Mouse (Mus musculus): Measurements from ENCODE around the gene Hist1h1a. TPM values are rescaled to one million over a fixed set of nuclear protein-coding genes. Genes with fewer than 3 reads are reported as not detected.
"Not testable (repeated sequence)": the region's sequence is repeated elsewhere in the genome, so short reads cannot be mapped to it uniquely, and the experiment has no call there.

Gene Hist1h1a
- polyA plus RNA-seq, 1 experiment, result 0.77 TPM

- TF ChIP-seq POLR2A (IDR thresholded peaks at IDR 0.05; ENCODE audit: extremely low read depth, insufficient read depth, low read length) (no peak), CTCF (IDR thresholded peaks at IDR 0.05; ENCODE audit: extremely low read depth, insufficient read depth, low read length) (no peak)
Observed at GRCm38 (mm10) chr13:23749563-23750121, 13.8 kb upstream of the Hist1h1a start.

GRCm38 (mm10) chr13:23750839-23751477 lies 12.5 kb upstream of the Hist1h1a start, which contains the start of gene Hist1h2ab:
Gene Hist1h2ab (plus strand): TSS chr13:23751126.
- Histone ChIP-seq H3K27ac (ENCODE audit: insufficient read depth, low read length) (peak within 1 kb of the TSS; percentile 98), H3K4me3 (ENCODE audit: insufficient read depth, low read length) (peak within 1 kb of the TSS; percentile 40)
- not testable (repeated sequence) for H3K4me1 ChIP-seq (ENCODE audit: control insufficient read depth, insufficient read depth, low read length)
- peak; percentile 64; the same call in 1 of the 2 replicates for TF ChIP-seq POLR2A (IDR thresholded peaks at IDR 0.05; ENCODE audit: extremely low read depth, insufficient read depth, low read length)

More at GRCm38 (mm10) chr13:23749563-23750121, 13.8 kb upstream of the Hist1h1a start:
- H3K4me1 ChIP-seq (ENCODE audit: control insufficient read depth, insufficient read depth, low read length), result no peaks in the 10 kb centered on the region
- H3K27ac ChIP-seq (ENCODE audit: insufficient read depth, low read length), result no peak overlapping the region
- no peak overlapping the region for H3K4me3 ChIP-seq (ENCODE audit: insufficient read depth, low read length)

GRCm38 (mm10) chr13:23751478-23751956 lies 11.9 kb upstream of the Hist1h1a start:
- TF ChIP-seq POLR2A (IDR thresholded peaks at IDR 0.05; ENCODE audit: extremely low read depth, insufficient read depth, low read length) (no peak), CTCF (IDR thresholded peaks at IDR 0.05; ENCODE audit: extremely low read depth, insufficient read depth, low read length) (no peak)
- Histone ChIP-seq H3K4me3 (ENCODE audit: insufficient read depth, low read length) (peak overlapping the region; percentile 40), H3K27ac (ENCODE audit: insufficient read depth, low read length) (peak overlapping the region; percentile 82), H3K4me1 (ENCODE audit: control insufficient read depth, insufficient read depth, low read length) (no peaks in the 10 kb centered on the region)

DNA sequence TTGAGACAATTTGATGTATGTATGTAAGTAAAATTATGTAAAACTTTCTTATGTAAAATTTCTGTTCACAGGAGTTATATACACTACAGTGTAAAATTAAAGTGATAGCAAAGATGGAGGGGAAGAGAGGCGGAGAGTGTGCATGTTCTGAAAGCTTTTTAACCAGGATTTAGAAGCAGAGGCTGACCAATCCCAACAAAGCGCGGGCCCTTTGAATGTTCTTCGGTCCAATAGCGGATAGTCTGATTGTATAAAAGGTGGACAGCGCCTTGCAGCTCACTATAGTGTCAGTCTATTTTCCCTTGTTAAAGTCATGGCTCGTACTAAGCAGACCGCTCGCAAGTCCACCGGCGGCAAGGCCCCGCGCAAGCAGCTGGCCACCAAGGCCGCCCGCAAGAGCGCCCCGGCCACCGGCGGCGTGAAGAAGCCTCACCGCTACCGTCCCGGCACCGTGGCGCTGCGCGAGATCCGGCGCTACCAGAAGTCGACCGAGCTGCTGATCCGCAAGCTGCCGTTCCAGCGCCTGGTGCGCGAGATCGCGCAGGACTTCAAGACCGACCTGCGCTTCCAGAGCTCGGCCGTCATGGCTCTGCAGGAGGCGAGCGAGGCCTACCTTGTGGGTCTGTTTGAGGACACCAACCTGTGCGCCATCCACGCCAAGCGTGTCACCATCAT lies 11.3 kb upstream of the Hist1h1a start, which contains the start of gene Hist1h3b:
TSS of gene Hist1h3b (plus strand) at position 201 of the 675 bp plus-strand sequence.
- Histone ChIP-seq H3K4me3 (ENCODE audit: insufficient read depth, low read length) (peak within 1 kb of the TSS; percentile 40), H3K27ac (ENCODE audit: insufficient read depth, low read length) (peak within 1 kb of the TSS; percentile 98)
- not testable (repeated sequence) for H3K4me1 ChIP-seq (ENCODE audit: control insufficient read depth, insufficient read depth, low read length)

GRCm38 (mm10) chr13:23752742-23753172 lies 10.7 kb upstream of the Hist1h1a start:
- H3K4me3 ChIP-seq (ENCODE audit: insufficient read depth, low read length), result no peak overlapping the region
- no peaks in the 10 kb centered on the region for H3K4me1 ChIP-seq (ENCODE audit: control insufficient read depth, insufficient read depth, low read length)
- TF ChIP-seq POLR2A (IDR thresholded peaks at IDR 0.05; ENCODE audit: extremely low read depth, insufficient read depth, low read length) (no peak), CTCF (IDR thresholded peaks at IDR 0.05; ENCODE audit: extremely low read depth, insufficient read depth, low read length) (no peak)
- no peak overlapping the region for H3K27ac ChIP-seq (ENCODE audit: insufficient read depth, low read length)

DNA sequence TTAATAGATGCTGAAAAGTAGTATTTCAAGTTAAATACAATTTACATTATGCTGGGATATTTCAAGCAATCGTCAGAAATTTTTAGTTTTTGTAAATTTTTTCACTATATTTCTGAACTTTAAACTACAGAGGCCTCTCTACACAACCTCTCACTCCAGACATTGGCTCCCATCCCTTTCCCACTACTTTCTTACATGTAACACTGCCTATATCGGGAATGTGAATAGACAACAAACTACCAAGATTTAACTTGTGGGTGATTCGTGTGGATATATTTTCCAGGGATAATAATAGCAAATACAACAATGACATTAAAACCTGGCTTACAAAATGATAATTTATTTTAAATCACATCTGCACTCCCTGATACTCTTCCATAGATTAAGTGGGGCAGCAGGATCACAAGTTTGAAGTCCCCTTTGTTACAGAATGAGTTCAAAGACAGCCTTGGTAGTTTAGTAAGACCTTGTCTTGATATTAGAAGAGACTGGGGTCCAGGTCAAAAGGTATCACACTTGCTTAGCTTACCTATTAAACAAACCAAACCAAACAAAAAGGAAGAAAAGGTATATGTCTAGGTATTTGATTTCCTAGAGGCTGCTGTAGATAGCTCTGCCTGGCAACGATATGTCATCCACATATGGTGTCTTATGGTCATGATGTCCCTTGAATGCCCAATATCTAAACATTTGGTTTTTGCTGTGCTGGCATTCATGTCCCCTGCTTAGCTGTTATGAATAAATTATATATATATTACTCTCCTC lies 10.0 kb upstream of the Hist1h1a start:
- no peak overlapping the region for H3K4me3 ChIP-seq (ENCODE audit: insufficient read depth, low read length)

DNA sequence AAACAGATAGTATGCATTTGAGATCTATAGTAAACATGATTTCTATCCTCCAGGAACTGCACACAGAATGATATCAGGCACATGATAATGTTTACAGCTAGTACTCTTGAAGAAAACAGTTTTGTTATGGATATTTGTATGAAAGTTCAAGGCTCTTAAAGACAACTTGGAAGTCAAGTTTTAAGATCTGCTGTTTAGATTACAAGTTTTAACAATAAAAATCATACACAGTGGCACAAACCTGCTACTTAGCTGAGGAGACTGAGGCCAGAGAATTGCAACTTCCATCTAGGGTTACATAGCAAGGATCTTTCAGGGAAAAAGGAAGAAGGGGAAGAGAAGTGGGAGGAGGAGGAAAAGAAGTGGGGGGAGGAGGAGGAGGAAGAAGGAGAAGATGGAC lies 8.5 kb upstream of the Hist1h1a start:
- H3K4me3 ChIP-seq (ENCODE audit: insufficient read depth, low read length), result no peak overlapping the region
- TF ChIP-seq POLR2A (IDR thresholded peaks at IDR 0.05; ENCODE audit: extremely low read depth, insufficient read depth, low read length) (no peak), CTCF (IDR thresholded peaks at IDR 0.05; ENCODE audit: extremely low read depth, insufficient read depth, low read length) (no peak)
- H3K27ac ChIP-seq (ENCODE audit: insufficient read depth, low read length), result no peak overlapping the region
- H3K4me1 ChIP-seq (ENCODE audit: control insufficient read depth, insufficient read depth, low read length), result no peaks in the 10 kb centered on the region

More for the DNA sequence above, 10.0 kb upstream of the Hist1h1a start:
- Histone ChIP-seq H3K27ac (ENCODE audit: insufficient read depth, low read length) (no peak overlapping the region), H3K4me1 (ENCODE audit: control insufficient read depth, insufficient read depth, low read length) (no peaks in the 10 kb centered on the region)
- TF ChIP-seq CTCF (IDR thresholded peaks at IDR 0.05; ENCODE audit: extremely low read depth, insufficient read depth, low read length) (no peak), POLR2A (IDR thresholded peaks at IDR 0.05; ENCODE audit: extremely low read depth, insufficient read depth, low read length) (no peak)

- Histone ChIP-seq H3K4me1 (ENCODE audit: control insufficient read depth, insufficient read depth, low read length) (no peaks in the 10 kb centered on the region), H3K4me3 (ENCODE audit: insufficient read depth, low read length) (peak within 1 kb of the TSS; percentile 51), H3K27ac (ENCODE audit: insufficient read depth, low read length) (peak within 1 kb of the TSS; percentile 32)
- TF ChIP-seq POLR2A (IDR thresholded peaks at IDR 0.05; ENCODE audit: extremely low read depth, insufficient read depth, low read length) (peak; percentile 93), CTCF (IDR thresholded peaks at IDR 0.05; ENCODE audit: extremely low read depth, insufficient read depth, low read length) (no peak)
Observed at GRCm38 (mm10) chr13:23756790-23757189, 6.7 kb upstream of the Hist1h1a start, which contains the start of gene Hist1h4b. Gene Hist1h4b (plus strand): TSS chr13:23757013.

DNA sequence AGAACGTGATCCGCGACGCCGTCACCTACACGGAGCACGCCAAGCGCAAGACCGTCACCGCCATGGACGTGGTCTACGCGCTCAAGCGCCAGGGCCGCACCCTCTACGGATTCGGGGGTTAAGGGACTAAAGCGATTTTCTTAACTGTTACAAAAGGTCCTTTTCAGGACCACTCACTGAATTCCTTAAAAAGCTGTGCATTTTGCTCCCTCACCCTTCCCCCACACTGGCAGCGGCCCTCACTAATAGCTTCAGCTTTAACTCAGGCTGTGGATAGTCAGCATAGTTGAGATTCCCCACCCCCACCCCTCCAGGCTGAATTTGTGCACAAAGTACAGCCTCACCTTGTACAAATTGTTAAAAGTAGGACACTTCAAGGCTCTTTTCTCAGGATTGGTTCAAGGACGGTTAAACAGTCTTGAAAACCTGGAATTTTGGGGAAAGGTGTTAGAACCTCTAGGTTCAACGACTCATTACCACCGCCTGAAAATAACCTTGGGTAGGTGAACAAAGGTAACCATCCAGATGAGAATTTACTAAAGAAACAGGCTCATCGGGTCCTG lies 6.2 kb upstream of the Hist1h1a start:
- peak overlapping the region; percentile 51 for H3K4me3 ChIP-seq (ENCODE audit: insufficient read depth, low read length)
- no peak for TF ChIP-seq CTCF (IDR thresholded peaks at IDR 0.05; ENCODE audit: extremely low read depth, insufficient read depth, low read length)
- TF ChIP-seq POLR2A (IDR thresholded peaks at IDR 0.05; ENCODE audit: extremely low read depth, insufficient read depth, low read length), result no peak
- H3K27ac ChIP-seq (ENCODE audit: insufficient read depth, low read length), result peak overlapping the region; percentile 32
- no peaks in the 10 kb centered on the region for H3K4me1 ChIP-seq (ENCODE audit: control insufficient read depth, insufficient read depth, low read length)
